Mouse (Mus musculus) lung, embryonic 16.5 days (tissue): Measurements from ENCODE around the gene Sdc4. TPM values are rescaled to one million over a fixed set of nuclear protein-coding genes. Genes with fewer than 3 reads are reported as not detected.

Experiments used
- ATAC-seq: fragments of 200-750 bp; cut with Nextera tagmentation; 2 replicates; pipeline ENCODE4 v1.8.0; 2017; ENCODE audit warnings: low read depth, mild to moderate bottlenecking, moderate library complexity
- H3K27ac ChIP-seq: fragments of 300-500 bp; sonication (generic); 2 replicates; pipeline ENCODE4 v1.5.1; 2014; ENCODE audit warnings: mild to moderate bottlenecking, control low read depth, low read length
- H3K27me3 ChIP-seq: fragments of 300-500 bp; sonication (generic); 2 replicates; pipeline ENCODE4 v1.6.1; 2014; ENCODE audit warnings: low read depth, low read length, mixed read lengths; ENCODE audit not compliant: control insufficient read depth, insufficient read depth
- H3K36me3 ChIP-seq: fragments of 300-500 bp; sonication (generic); 2 replicates; pipeline ENCODE4 v1.6.1; 2014; ENCODE audit warnings: low read length; ENCODE audit not compliant: control insufficient read depth, insufficient read depth
- H3K4me1 ChIP-seq: fragments of 300-500 bp; sonication (generic); replicated peaks from 2 replicates; pipeline ENCODE4 v1.6.1; 2014; ENCODE audit warnings: low read length, mixed read lengths; ENCODE audit not compliant: control insufficient read depth, insufficient read depth
- H3K4me2 ChIP-seq: fragments of 300-500 bp; sonication (generic); 2 replicates; pipeline ENCODE4 v1.6.1; 2014; ENCODE audit warnings: low read depth, low read length, control low read depth
- H3K4me3 ChIP-seq: fragments of 300-500 bp; sonication (generic); 2 replicates; pipeline ENCODE4 v1.5.1; 2014; ENCODE audit warnings: mild to moderate bottlenecking, low read length, control low read depth
- H3K9ac ChIP-seq: fragments of 300-500 bp; sonication (generic); 2 replicates; pipeline ENCODE4 v1.6.1; 2014; ENCODE audit warnings: low read length, control low read depth
- H3K9me3 ChIP-seq: fragments of 300-500 bp; sonication (generic); 2 replicates; pipeline ENCODE4 v1.6.1; 2016; ENCODE audit warnings: low read length; ENCODE audit not compliant: control insufficient read depth
- WGBS: fragments of 180-500 bp; shearing (Covaris S2); extraction: QIAGEN DNeasy Blood & Tissue Kit; methylation state at CpG from one replicate; pipeline ENCODE4 v1.1.7; 2014; 5-methylcytosine and 5-hydroxymethylcytosine counted together
- polyA plus RNA-seq: library from polyadenylated mRNA; unstranded; fragments of >200 nt; fragmentation: Nextera tagmentation; extraction: Ambion mirVana; gene quantifications from 2 replicates; pipeline ENCODE4 v1.2.1, GENCODE M21; 2015

The Sdc4 gene
- polyA plus RNA-seq, 1 experiment from 2014 or later = 226 TPM

- peak overlapping the region; percentile 77 for H3K4me3 ChIP-seq
- H3K36me3 ChIP-seq = no peaks in the 10 kb centered on the region
- WGBS = 2% methylated on average over 29 of the region's 29 CpGs
- ATAC-seq = peak; percentile 68
- no peaks in the 10 kb centered on the region for H3K27me3 ChIP-seq
- peak overlapping the region; percentile 85 for H3K27ac ChIP-seq
- peak overlapping the region; percentile 66 for H3K4me2 ChIP-seq
- no peaks in the 10 kb centered on the region for H3K9me3 ChIP-seq
- peak overlapping the region; percentile 92 for H3K9ac ChIP-seq
- H3K4me1 ChIP-seq = peaks cover 25% of the 10 kb centered on the region
Measured at GRCm38 (mm10) chr2:164442315-164443050, 1.2 kb downstream of the Sdc4 start.

DNA sequence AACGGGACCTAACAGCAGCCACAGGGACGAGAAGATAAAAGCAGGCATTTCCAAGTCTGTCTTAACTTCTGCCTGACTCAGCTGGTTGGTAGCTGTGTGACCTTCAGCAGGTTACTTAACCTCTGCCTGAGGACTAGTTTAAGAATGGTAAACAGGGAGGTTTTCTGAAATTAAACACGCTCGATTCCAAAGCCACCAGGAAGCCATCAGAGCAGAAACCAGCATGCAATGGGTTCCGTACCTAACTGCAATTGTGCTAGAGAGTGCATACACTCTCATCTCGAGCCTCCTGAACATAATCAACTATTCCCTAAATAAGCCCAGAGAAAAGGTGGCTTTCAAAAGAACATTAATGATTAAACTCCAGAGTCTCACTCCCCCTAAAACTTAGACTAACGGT is 2.0 kb downstream of the Sdc4 start:
- Histone ChIP-seq H3K4me2 (peak overlapping the region; percentile 66), H3K9me3 (no peaks in the 10 kb centered on the region), H3K36me3 (no peaks in the 10 kb centered on the region), H3K27ac (peak overlapping the region; percentile 85), H3K9ac (peak overlapping the region; percentile 92), H3K4me3 (peak overlapping the region; percentile 77), H3K27me3 (no peaks in the 10 kb centered on the region), H3K4me1 (peaks cover 33% of the 10 kb centered on the region)
- WGBS = 29% methylated on average over 7 of the region's 7 CpGs
- no peak for ATAC-seq

DNA sequence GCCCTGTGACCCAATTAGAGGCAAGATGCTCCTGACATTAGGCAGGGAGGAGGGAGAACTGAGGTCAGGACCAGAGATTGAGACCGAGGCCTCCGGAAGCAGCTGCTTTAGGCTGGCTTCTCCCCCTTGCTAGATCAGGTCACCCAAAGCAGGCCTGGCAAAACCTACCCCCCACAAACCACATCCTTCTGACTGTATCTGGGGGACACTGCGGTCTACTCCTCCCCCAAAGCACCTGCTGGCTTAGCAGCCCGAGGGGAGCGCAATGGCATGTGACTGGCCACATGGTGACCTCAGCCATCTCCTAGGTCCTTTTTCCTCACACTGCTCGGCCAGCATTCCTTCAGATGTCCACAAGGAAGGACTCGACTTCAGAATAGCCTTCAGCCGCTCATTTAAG is 2.5 kb downstream of the Sdc4 start:
- Histone ChIP-seq H3K27ac (peak overlapping the region; percentile 73), H3K27me3 (no peaks in the 10 kb centered on the region), H3K4me2 (peak overlapping the region; percentile 66), H3K4me1 (peaks cover 38% of the 10 kb centered on the region), H3K9me3 (no peaks in the 10 kb centered on the region), H3K4me3 (peak overlapping the region; percentile 77), H3K9ac (peak overlapping the region; percentile 92), H3K36me3 (no peaks in the 10 kb centered on the region)
- ATAC-seq = no peak
- WGBS = 38% methylated on average over 8 of the region's 8 CpGs

GRCm38 (mm10) chr2:164440314-164440713 is 3.4 kb downstream of the Sdc4 start:
- peak overlapping the region; percentile 77 for H3K4me3 ChIP-seq
- peak overlapping the region; percentile 66 for H3K4me2 ChIP-seq
- H3K36me3 ChIP-seq = no peaks in the 10 kb centered on the region
- H3K4me1 ChIP-seq = peaks cover 47% of the 10 kb centered on the region
- H3K9ac ChIP-seq = no peak overlapping the region
- H3K27me3 ChIP-seq = no peaks in the 10 kb centered on the region
- H3K27ac ChIP-seq = peak overlapping the region; percentile 73
- no peaks in the 10 kb centered on the region for H3K9me3 ChIP-seq
- peak; percentile 63 for ATAC-seq
- 54% methylated on average over 5 of the region's 5 CpGs for WGBS

DNA sequence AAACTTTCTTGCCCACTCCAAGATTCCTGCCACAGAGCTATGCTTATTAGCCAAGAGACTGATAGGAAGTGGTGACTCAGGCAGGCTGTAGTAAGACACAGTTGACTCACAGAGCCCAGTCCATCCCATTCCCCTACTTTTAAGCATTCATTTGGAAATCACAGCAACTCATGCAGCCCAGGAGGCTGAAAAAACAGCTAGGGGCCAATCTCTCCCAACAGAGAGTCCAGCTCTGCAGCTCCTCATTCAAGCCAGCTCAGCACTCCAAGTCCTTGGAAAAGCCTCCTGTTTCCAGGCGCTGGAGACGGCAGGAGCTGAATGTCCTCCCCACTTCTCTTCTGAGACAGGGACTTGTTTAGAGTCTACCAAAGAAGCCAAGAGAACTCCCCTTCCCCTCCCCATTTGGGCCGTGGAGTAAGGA is 4.7 kb downstream of the Sdc4 start:
- Histone ChIP-seq H3K4me2 (peak overlapping the region; percentile 33), H3K4me1 (peaks cover 55% of the 10 kb centered on the region), H3K9ac (peak overlapping the region; percentile 24; the same call in 1 of the 2 replicates), H3K36me3 (no peaks in the 10 kb centered on the region), H3K27me3 (no peaks in the 10 kb centered on the region), H3K27ac (peak overlapping the region; percentile 50), H3K9me3 (no peaks in the 10 kb centered on the region), H3K4me3 (no peak overlapping the region)
- ATAC-seq = no peak
- 37% methylated on average over 3 of the region's 3 CpGs for WGBS

DNA sequence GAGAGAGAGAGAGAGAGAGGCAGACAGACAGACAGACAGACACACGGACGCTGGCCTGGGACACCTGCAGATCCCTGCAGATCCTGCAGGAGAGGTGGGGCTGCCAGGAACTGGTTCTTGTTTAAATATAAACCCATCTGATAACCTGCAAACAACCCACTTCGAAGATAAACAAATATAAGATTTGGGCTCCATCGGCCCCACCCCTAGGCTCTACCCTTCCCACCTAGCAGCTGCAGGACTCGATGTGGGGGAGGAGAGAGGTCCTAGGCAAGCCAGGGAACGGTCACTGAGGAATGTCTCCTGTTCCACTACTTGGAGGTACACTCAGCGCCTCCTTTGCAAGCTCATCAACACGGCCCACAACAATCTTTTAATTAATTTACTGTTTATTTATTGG is 5.4 kb downstream of the Sdc4 start:
- no peaks in the 10 kb centered on the region for H3K9me3 ChIP-seq
- no peak overlapping the region for H3K4me3 ChIP-seq
- ATAC-seq = no peak
- H3K27me3 ChIP-seq = no peaks in the 10 kb centered on the region
- peaks cover 56% of the 10 kb centered on the region for H3K4me1 ChIP-seq
- no peak overlapping the region for H3K9ac ChIP-seq
- no peaks in the 10 kb centered on the region for H3K36me3 ChIP-seq
- peak overlapping the region; percentile 50; the same call in 1 of the 2 replicates for H3K27ac ChIP-seq
- 31% methylated on average over 8 of the region's 8 CpGs for WGBS
- H3K4me2 ChIP-seq = peak overlapping the region; percentile 33

DNA sequence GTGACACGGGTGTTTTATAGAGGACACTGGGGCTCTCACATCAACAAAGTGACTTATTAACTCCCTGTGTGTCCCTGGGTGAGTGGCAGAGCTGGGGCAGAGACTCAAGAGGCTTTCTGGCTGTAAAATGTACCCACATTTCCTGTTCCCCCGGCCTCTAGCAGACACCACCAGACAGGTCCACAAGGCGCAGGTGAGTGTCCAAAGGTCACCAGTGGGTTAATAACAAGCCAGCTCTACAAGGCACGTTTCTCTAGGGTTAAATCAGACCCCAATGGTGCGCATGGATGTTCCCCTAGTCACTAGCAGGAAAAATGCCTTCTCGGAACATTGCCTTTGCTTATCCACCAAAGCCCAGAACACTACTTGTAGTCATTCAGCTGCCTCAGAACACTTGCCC is 6.0 kb downstream of the Sdc4 start:
- no peak for ATAC-seq
- WGBS = 39% methylated on average over 6 of the region's 6 CpGs
- Histone ChIP-seq H3K9ac (no peak overlapping the region; the same call in 1 of the 2 replicates), H3K27me3 (no peaks in the 10 kb centered on the region), H3K9me3 (no peaks in the 10 kb centered on the region), H3K27ac (peak overlapping the region; percentile 43; the same call in 1 of the 2 replicates), H3K4me2 (peak overlapping the region; percentile 16), H3K36me3 (no peaks in the 10 kb centered on the region), H3K4me1 (peaks cover 61% of the 10 kb centered on the region), H3K4me3 (no peak overlapping the region)

DNA sequence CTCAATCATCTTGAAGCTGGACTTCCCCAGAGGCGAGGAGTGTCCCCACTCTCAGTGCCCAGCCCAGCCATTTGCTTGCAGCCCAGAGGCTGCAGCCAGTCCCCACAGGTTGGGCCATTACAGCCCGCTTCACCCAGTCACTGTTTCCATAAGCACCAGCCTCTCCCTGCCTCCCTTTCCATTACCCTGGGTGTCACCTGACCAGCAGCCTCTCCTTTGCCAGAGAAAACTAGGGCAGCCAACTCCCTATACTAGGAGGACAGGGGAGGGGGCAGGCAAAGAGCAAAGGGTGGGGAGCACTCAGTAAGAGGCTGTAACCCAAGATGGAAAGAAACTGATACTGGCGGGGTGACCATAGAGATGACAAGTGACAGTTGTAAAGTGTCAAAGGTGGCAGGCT is 6.7 kb downstream of the Sdc4 start:
- H3K4me3 ChIP-seq = no peak overlapping the region
- 40% methylated on average over 3 of the region's 3 CpGs for WGBS
- no peaks in the 10 kb centered on the region for H3K27me3 ChIP-seq
- H3K36me3 ChIP-seq = no peaks in the 10 kb centered on the region
- H3K4me2 ChIP-seq = peak overlapping the region; percentile 20
- H3K4me1 ChIP-seq = peaks cover 69% of the 10 kb centered on the region
- peak overlapping the region; percentile 33; the same call in 1 of the 2 replicates for H3K27ac ChIP-seq
- no peak for ATAC-seq
- no peaks in the 10 kb centered on the region for H3K9me3 ChIP-seq
- H3K9ac ChIP-seq = peak overlapping the region; percentile 51

DNA sequence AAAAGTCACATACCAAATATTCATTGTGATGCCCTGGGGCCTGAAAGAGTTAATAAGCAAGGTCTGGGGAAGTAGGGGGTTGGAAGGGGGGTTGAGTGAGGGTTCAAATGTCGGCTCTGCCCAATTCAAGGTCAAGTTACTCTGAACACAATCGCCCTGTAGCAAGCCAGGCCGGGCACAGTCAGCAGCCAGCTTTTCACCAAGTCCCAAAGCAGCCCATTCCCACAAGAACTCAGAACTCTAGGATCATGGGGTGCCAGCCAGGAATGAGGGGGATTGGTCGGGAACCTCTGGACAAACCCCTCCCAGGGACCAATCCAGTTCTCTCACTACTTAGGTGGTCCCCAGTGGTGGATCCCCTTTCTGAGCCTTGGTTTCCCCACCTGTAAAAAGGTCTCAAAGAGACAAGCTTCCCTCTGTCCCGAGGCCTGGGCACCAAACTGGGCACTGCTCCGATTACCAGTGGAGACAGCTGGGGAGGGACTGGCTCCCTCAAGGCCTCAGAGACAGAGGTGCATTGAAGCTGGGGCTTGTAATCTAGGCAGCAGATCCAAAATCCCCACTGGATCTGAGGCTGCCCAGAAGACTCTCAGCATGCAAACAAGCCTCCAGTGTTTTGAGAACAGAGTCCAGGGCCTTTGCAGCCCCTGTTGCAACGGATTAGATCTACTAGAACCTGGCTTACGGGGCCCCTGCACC is 7.3 kb downstream of the Sdc4 start:
- Histone ChIP-seq H3K27ac (peak overlapping the region; percentile 33; the same call in 1 of the 2 replicates), H3K4me2 (peak overlapping the region; percentile 20; the same call in 1 of the 2 replicates), H3K9ac (peak overlapping the region; percentile 51), H3K9me3 (no peaks in the 10 kb centered on the region), H3K27me3 (no peaks in the 10 kb centered on the region), H3K36me3 (no peaks in the 10 kb centered on the region), H3K4me1 (peaks cover 75% of the 10 kb centered on the region), H3K4me3 (no peak overlapping the region)
- ATAC-seq = no peak
- WGBS = 23% methylated on average over 8 of the region's 8 CpGs
